Mouse (Mus musculus) CH12.LX (cell line): ENCODE measurements around the gene Dnm2. TPM values are rescaled to one million over a fixed set of nuclear protein-coding genes. Genes with fewer than 3 reads are reported as not detected.

Source experiments
- DNase-seq: peaks from one replicate; pipeline ENCODE4 v3.0.0-alpha.2; 2013; ENCODE audit errors: extremely low read depth
- H3K27ac ChIP-seq: 2 replicates; pipeline ENCODE4 v1.5.1; 2012; ENCODE audit warnings: low read depth, mild to moderate bottlenecking, control low read depth, moderate library complexity; ENCODE audit not compliant: insufficient read depth
- H3K27me3 ChIP-seq: replicated peaks from 2 replicates; pipeline ENCODE3; 2012; ENCODE audit warnings: inconsistent platforms
- H3K36me3 ChIP-seq, 2 experiments: replicated peaks in 1 of 2; 2 replicates each; pipeline versions ENCODE3 to v1.6.1; 2012; ENCODE audit warnings: inconsistent platforms in 1 of 2, low read length in 1 of 2, mild to moderate bottlenecking in 1 of 2, mixed read lengths in 1 of 2, moderate library complexity in 1 of 2; ENCODE audit not compliant: control insufficient read depth in 1 of 2, insufficient read depth in 1 of 2
- H3K4me1 ChIP-seq, 2 experiments: 2 replicates each; pipeline ENCODE4 v1.6.1; 2012; ENCODE audit warnings: inconsistent platforms in 1 of 2, moderate library complexity in 1 of 2; ENCODE audit not compliant: insufficient read depth in 2 of 2, control insufficient read depth in 1 of 2
- H3K4me2 ChIP-seq: 2 replicates; pipeline ENCODE4 v1.6.1; 2012; ENCODE audit warnings: low read depth, mild to moderate bottlenecking, control low read depth; ENCODE audit not compliant: poor library complexity, insufficient read depth, severe bottlenecking
- H3K4me3 ChIP-seq, 3 experiments: fragments of 150-350 bp in 1 of 3; sonication (generic) in 1 of 3; replicated peaks in 1 of 3; 2 replicates each; pipeline versions ENCODE3 to v1.5.1; 2011 to 2012; ENCODE audit warnings: low read depth in 2 of 3, low read length in 2 of 3, mild to moderate bottlenecking in 2 of 3, moderate library complexity in 2 of 3, control low read depth in 1 of 3, improper control_type of control experiment in 1 of 3, inconsistent platforms in 1 of 3, mixed read lengths in 1 of 3; ENCODE audit not compliant: poor library complexity in 1 of 3
- H3K79me2 ChIP-seq: replicated peaks from 2 replicates; pipeline ENCODE4 v1.6.1; 2012; ENCODE audit warnings: mild to moderate bottlenecking, moderate library complexity; ENCODE audit not compliant: control insufficient read depth, poor library complexity, insufficient read depth, severe bottlenecking; ENCODE audit errors: extremely low read depth
- H3K9ac ChIP-seq: 2 replicates; pipeline ENCODE4 v1.6.1; 2012; ENCODE audit warnings: low read depth, mild to moderate bottlenecking, control low read depth, moderate library complexity; ENCODE audit not compliant: insufficient read depth
- H3K9me3 ChIP-seq: replicated peaks from 2 replicates; pipeline ENCODE3; 2012; ENCODE audit warnings: low read length, inconsistent platforms, mixed read lengths
- CHD2 ChIP-seq: IDR thresholded peaks from 2 replicates; pipeline ENCODE4 v1.6.1; 2011; ENCODE audit warnings: low read length, improper control_type of control experiment
- CTCF ChIP-seq, 2 experiments: IDR thresholded peaks in 1 of 2; conservative IDR thresholded peaks in 1 of 2; 2 replicates each; pipeline ENCODE4 v1.5.1; 2011 to 2012; ENCODE audit warnings: low read depth in 2 of 2, low read length in 2 of 2, improper control_type of control experiment in 1 of 2, inconsistent platforms in 1 of 2, mild to moderate bottlenecking in 1 of 2, moderate library complexity in 1 of 2
- E2F4 ChIP-seq: IDR thresholded peaks from 2 replicates; pipeline ENCODE4 v1.6.1; 2011; ENCODE audit warnings: low read depth, low read length, improper control_type of control experiment; ENCODE audit not compliant: insufficient replicate concordance
- ELF1 ChIP-seq: IDR thresholded peaks from 2 replicates; pipeline ENCODE4 v1.6.1; 2014; ENCODE audit warnings: low read depth, mild to moderate bottlenecking, inconsistent platforms, low read length, improper control_type of control experiment
- EP300 ChIP-seq: IDR thresholded peaks from 2 replicates; pipeline ENCODE4 v1.6.1; 2011; ENCODE audit warnings: low read length, improper control_type of control experiment
- ETS1 ChIP-seq: conservative IDR thresholded peaks from 2 replicates; pipeline ENCODE4 v1.6.1; 2012; ENCODE audit warnings: low read depth, mild to moderate bottlenecking, inconsistent platforms, low read length, improper control_type of control experiment, moderate library complexity
- JUN ChIP-seq: IDR thresholded peaks from 2 replicates; pipeline ENCODE4 v1.6.1; 2011; ENCODE audit warnings: low read depth, mild to moderate bottlenecking, low read length, improper control_type of control experiment, moderate library complexity; ENCODE audit not compliant: insufficient read depth
- JUND ChIP-seq: conservative IDR thresholded peaks from 2 replicates; pipeline ENCODE4 v1.6.1; 2011; ENCODE audit warnings: low read depth, low read length, improper control_type of control experiment
- MAFK ChIP-seq: IDR thresholded peaks from 2 replicates; pipeline ENCODE4 v1.6.1; 2011; ENCODE audit warnings: low read length, improper control_type of control experiment; ENCODE audit not compliant: insufficient replicate concordance
- MAX ChIP-seq: IDR thresholded peaks from 2 replicates; pipeline ENCODE4 v1.6.1; 2011; ENCODE audit warnings: low read length, improper control_type of control experiment
- MAZ ChIP-seq: IDR thresholded peaks from 2 replicates; pipeline ENCODE4 v1.6.1; 2012; ENCODE audit warnings: low read depth, mild to moderate bottlenecking, inconsistent platforms, low read length, improper control_type of control experiment, moderate library complexity
- MEF2A ChIP-seq: IDR thresholded peaks from 2 replicates; pipeline ENCODE4 v1.6.1; 2014; ENCODE audit warnings: low read depth, mild to moderate bottlenecking, inconsistent platforms, low read length, improper control_type of control experiment, borderline replicate concordance
- MXI1 ChIP-seq: IDR thresholded peaks from 2 replicates; pipeline ENCODE4 v1.6.1; 2011; ENCODE audit warnings: mild to moderate bottlenecking, low read depth, low read length, improper control_type of control experiment
- MYC ChIP-seq: IDR thresholded peaks from 2 replicates; pipeline ENCODE4 v1.6.1; 2011; ENCODE audit warnings: low read depth, mild to moderate bottlenecking, improper control_type of control experiment, low read length
- NELFE ChIP-seq: IDR thresholded peaks from 2 replicates; pipeline ENCODE4 v1.6.1; 2011; ENCODE audit warnings: low read depth, low read length, improper control_type of control experiment
- POLR2A ChIP-seq: IDR thresholded peaks from 2 replicates; pipeline ENCODE4 v1.6.1; 2011; ENCODE audit warnings: low read depth, mild to moderate bottlenecking, improper control_type of control experiment, low read length
- POLR2AphosphoS2 ChIP-seq: IDR thresholded peaks from 2 replicates; pipeline ENCODE4 v1.6.1; 2011; ENCODE audit warnings: low read depth, low read length, improper control_type of control experiment
- RAD21 ChIP-seq: IDR thresholded peaks from 2 replicates; pipeline ENCODE4 v1.6.1; 2011; ENCODE audit warnings: low read depth, mild to moderate bottlenecking, low read length, improper control_type of control experiment, moderate library complexity
- RCOR1 ChIP-seq: conservative IDR thresholded peaks from 2 replicates; pipeline ENCODE4 v1.6.1; 2012; ENCODE audit warnings: low read depth, mild to moderate bottlenecking, inconsistent platforms, low read length, improper control_type of control experiment
- SMC3 ChIP-seq: IDR thresholded peaks from 2 replicates; pipeline ENCODE4 v1.6.1; 2011; ENCODE audit warnings: low read depth, low read length, improper control_type of control experiment
- TBP ChIP-seq: conservative IDR thresholded peaks from 2 replicates; pipeline ENCODE4 v1.6.1; 2011; ENCODE audit warnings: low read depth, low read length, improper control_type of control experiment
- UBTF ChIP-seq: IDR thresholded peaks from 2 replicates; pipeline ENCODE4 v1.6.1; 2012; ENCODE audit warnings: low read depth, mild to moderate bottlenecking, inconsistent platforms, low read length, improper control_type of control experiment, moderate library complexity
- USF1 ChIP-seq: IDR thresholded peaks from 2 replicates; pipeline ENCODE4 v1.6.1; 2014; ENCODE audit warnings: low read depth, mild to moderate bottlenecking, inconsistent platforms, low read length, improper control_type of control experiment
- ZC3H11A ChIP-seq: IDR thresholded peaks from 2 replicates; pipeline ENCODE4 v1.6.1; 2012; ENCODE audit warnings: low read depth, mild to moderate bottlenecking, inconsistent platforms, low read length, improper control_type of control experiment
- dilution Hi-C: fragments of 300-500 bp; cut with MboI; formaldehyde crosslinking; loops from 2 replicates; pipeline ENCODE4 v1.14.3; 2020; ENCODE audit warnings: low sequenced_read_pairs; ENCODE audit not compliant: extremely low pct_unique_long_range_greater_than_20kb, extremely low pct_ligation_motif_present
- in situ Hi-C: fragments of 300-500 bp; cut with MboI; formaldehyde crosslinking; loops from 3 replicates; pipeline ENCODE4 v1.14.3; 2019; ENCODE audit warnings: low sequenced_read_pairs, low pct_ligation_motif_present, low pct_unique_long_range_greater_than_20kb, mixed read lengths
- polyA plus RNA-seq: library from polyadenylated mRNA; unstranded; fragments of >175 nt; gene quantifications from 2 replicates; pipeline ENCODE4 v1.2.1, GENCODE M21; 2012; ENCODE audit warnings: low read depth; ENCODE audit not compliant: insufficient read length
- total RNA-seq, 2 experiments: library from RNA; depleted of rRNA; stranded (reverse); fragments of 300-350 nt in 1 of 2; fragments of >200 nt in 1 of 2; gene quantifications; 2 replicates each; pipeline ENCODE4 v1.2.3; 2012 to 2014

Gene Dnm2
- total and polyA plus RNA-seq, 3 experiments: 36.4 to 64.3 (median 55.4) TPM

DNA sequence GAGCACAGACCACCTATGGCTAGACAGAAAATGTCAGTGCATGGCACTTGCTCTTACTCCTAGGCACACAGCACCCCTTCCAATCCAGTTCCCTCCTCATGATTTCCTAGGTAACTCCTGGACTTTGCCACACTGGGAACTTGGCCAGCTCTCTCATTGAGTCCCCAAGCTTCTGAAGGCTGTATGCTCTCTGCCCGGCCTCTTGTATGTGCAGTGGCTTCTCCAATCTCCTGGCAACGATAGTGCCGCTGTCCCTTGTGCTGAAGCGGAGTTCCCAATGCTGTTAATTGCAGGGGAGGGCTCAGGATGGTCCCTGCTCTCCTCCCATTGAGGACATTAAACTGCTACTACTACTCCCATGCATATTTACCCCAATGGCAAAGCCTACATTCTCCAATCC lies 16.8 kb upstream of the Dnm2 start:
- H3K36me3 ChIP-seq: peaks cover 38 to 51% of the 10 kb centered on the region in 2 experiments
- no peak for DNase-seq

GRCm38 (mm10) chr9:21408624-21409023 lies 16.1 kb upstream of the Dnm2 start:
- Histone ChIP-seq H3K27me3 (no peaks in the 10 kb centered on the region), H3K27ac (no peak overlapping the region), H3K9me3 (no peaks in the 10 kb centered on the region), H3K36me3 (peaks cover 31 to 45% of the 10 kb centered on the region in 2 experiments), H3K4me2 (no peak overlapping the region), H3K79me2 (peaks cover 12% of the 10 kb centered on the region), H3K4me3 (no peak overlapping the region), H3K4me1 (peaks cover 0 to 13% of the 10 kb centered on the region in 2 experiments; a peak in 2 of 4 replicates), H3K9ac (no peak overlapping the region)
- no peak for TF ChIP-seq ZC3H11A
- TF ChIP-seq JUN: no peak
- TF ChIP-seq EP300: no peak
- no peak for TF ChIP-seq USF1
- no peak for TF ChIP-seq RAD21
- TF ChIP-seq POLR2AphosphoS2: 0 out of 2 replicates have a peak, but pooled peaks have one; percentile 55
- dilution Hi-C loops (no loop called here), in situ Hi-C loops (no loop called here)
- no peak for DNase-seq

More for the DNA sequence above, 16.8 kb upstream of the Dnm2 start:
- TF ChIP-seq ETS1: no peak
- TF ChIP-seq TBP: no peak
- TF ChIP-seq CTCF (conservative IDR thresholded peaks at IDR 0.05 in 1 of 2, IDR thresholded peaks at IDR 0.05 in 1 of 2; ENCODE audit: low read depth in 2 of 2, low read length in 2 of 2): no peak
- no peak for TF ChIP-seq MAFK
- no peak for TF ChIP-seq ELF1
- TF ChIP-seq JUND: no peak
- no peak for TF ChIP-seq MAZ
- TF ChIP-seq MXI1: no peak
- no peak for TF ChIP-seq NELFE
- no peak; the same call in 1 of the 2 replicates for TF ChIP-seq POLR2A
- TF ChIP-seq SMC3: no peak
- no peak for TF ChIP-seq E2F4
- TF ChIP-seq MYC: no peak
- no peak for TF ChIP-seq CHD2
- no peak for TF ChIP-seq UBTF
- no peak for TF ChIP-seq MEF2A
- no peak for TF ChIP-seq RAD21
- no peak for TF ChIP-seq RCOR1
- no peak for TF ChIP-seq MAX
- TF ChIP-seq, all 38 proteins: peak for 0
- Histone ChIP-seq H3K4me3 (no peak overlapping the region), H3K27me3 (no peaks in the 10 kb centered on the region), H3K27ac (no peak overlapping the region), H3K9me3 (no peaks in the 10 kb centered on the region), H3K4me2 (no peak overlapping the region), H3K4me1 (peaks cover 0 to 9% of the 10 kb centered on the region in 2 experiments; a peak in 2 of 4 replicates), H3K9ac (no peak overlapping the region), H3K79me2 (peaks cover 9% of the 10 kb centered on the region)
- dilution Hi-C loops (no loop called here), in situ Hi-C loops (no loop called here)
